Mouse (Mus musculus): ENCODE measurements at regions not wholly inside any gene's neighbourhood (a gene's known extent, or its start where the extent isn't known, plus 50 kb on each side); places are given as distances from the start of the nearest gene placed in this dataset.

DNA sequence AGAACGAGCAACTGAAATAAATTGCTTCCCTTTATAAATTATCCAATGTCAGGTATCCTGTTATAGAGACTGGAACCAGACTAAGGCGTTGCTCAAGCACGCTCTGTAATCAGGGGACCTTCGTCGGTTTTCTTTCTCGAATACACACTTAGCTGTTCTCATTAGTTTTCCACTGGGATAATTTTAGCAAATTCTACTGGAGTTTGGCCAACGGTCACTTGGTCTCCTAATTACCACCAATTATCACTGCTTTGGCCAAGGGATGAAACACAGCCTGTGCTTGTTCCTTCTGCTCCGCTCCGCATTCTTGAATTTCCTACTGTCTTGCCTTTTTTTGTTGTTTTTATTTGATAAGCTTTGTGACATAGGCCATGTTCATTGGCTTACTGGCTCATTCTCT is 191.1 kb upstream of the Topaz1 start:
- intact Hi-C loops (cut with DNase I): no loop called here
- DNase-seq: no peak

- intact Hi-C loops (cut with DNase I): no loop called here
- DNase-seq: no peak
These were observed 181.1 kb upstream of the Topaz1 start for GRCm38 (mm10) chr9:122566060-122566459.

DNA sequence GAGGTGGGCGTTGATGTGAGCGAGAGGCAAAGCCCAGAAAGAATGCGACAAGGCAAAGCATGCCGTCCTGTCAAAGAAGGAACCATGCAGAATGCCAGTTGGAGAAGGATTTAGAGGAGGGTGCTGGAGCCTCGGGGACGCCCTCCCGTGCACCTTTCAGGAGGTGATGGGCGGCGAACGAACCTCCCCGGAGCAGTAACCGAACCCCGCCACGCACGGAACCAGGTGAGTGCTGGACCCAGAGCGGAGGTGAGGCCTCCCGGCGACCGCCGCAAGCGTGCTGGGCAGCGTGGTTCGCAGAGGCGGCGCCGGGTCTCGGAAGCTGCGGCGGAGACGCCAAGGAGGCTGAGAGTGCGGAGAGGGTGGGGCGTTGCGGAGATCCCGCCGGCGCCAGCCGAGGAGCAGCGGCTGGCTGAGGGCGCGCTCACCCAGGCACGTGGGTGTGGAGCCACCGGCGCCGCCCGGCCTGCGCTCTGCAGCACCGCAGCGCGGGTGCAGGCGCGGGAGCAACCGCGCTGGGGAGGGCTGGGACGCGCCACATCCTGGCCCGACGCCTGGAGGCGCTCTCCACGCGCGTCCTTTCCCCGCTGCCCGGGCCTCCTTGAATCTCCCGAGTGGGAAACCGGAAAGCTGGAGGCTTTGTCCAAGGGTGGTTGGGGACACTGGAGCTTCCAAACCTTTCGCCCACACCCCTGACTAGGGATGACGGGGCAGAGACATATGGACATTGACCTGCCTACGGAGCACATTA is 178.3 kb upstream of the Topaz1 start:
- intact Hi-C loops (cut with DNase I): no loop called here
- DNase-seq: no peak

GRCm38 (mm10) chr9:122569511-122570455 is 177.4 kb upstream of the Topaz1 start:
- DNase-seq: no peak
- intact Hi-C loops (cut with DNase I): no loop called here

GRCm38 (mm10) chr9:122571001-122571400 is 176.1 kb upstream of the Topaz1 start:
- DNase-seq: no peak
- intact Hi-C loops (cut with DNase I): no loop called here

- intact Hi-C loops (cut with DNase I): no loop called here
These were observed 175.6 kb upstream of the Topaz1 start for GRCm38 (mm10) chr9:122571402-122572059.

DNA sequence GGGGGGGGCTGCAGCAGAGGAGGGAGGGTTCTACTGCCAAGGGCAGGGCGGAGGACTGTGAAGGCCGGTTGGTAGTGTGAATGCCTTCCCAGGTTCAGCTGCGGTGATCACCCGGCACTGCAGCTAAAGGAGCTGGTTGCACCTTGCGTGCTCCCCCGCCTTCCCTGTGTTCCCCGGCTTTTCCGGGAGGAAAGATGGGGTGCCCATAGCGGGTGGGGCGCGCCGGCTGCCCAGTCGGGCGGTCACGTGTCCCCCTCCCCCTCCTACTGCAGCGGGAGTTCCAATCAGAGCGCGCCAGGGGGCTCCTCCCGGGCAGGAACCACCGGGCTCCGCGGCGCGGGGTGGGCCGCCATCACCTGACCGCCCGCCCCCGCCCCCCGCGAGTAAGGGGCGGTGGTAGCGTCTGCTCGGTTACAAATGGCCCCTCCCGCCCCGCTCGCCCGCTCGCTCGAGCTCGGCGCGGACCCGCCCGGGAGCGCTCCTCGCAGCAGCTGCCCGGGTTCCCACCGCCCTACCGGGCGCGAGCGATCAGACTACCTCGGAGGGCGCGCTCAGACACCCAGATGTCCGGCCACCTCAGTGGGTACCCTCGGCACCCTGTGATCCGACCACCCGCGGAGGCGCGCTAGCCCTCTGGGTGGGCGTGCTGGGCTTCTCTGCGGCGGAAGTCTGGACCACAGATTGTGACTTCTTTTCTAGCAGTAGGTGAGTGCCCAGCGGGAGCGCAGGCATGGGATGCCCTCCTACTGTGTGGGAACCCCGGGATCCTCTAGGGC is 174.9 kb upstream of the Topaz1 start:
- intact Hi-C loops (cut with DNase I): no loop called here
- DNase-seq: peak; percentile 11 to 18

More at GRCm38 (mm10) chr9:122571402-122572059, 175.6 kb upstream of the Topaz1 start:
- no peak for DNase-seq

DNA sequence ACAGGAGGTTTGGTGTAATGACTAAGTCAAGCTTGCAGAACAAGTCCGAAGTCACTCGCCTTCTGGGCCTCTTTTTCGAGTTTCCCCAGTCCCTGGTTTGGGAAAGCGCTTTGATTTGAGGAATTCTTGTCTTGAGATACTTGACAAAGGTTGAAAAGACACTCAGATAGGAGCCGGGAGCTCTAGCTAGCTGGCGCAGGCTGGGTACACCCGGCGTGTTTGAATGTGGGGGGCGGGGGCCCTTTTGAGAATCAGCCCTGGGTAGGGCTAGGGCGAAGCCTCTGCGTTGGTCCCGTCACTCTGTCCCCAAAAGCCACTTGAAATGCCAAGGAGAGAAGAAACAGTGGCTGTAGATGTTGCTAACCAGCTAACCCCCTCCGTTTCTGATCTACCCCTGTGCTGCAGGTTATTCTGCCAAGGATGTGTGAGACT is 174.3 kb upstream of the Topaz1 start:
- DNase-seq: no peak
- intact Hi-C loops (cut with DNase I): no loop called here

- intact Hi-C loops (cut with DNase I): no loop called here
- DNase-seq: no peak
These were observed 161.9 kb upstream of the Topaz1 start for GRCm38 (mm10) chr9:122585228-122585627.

DNA sequence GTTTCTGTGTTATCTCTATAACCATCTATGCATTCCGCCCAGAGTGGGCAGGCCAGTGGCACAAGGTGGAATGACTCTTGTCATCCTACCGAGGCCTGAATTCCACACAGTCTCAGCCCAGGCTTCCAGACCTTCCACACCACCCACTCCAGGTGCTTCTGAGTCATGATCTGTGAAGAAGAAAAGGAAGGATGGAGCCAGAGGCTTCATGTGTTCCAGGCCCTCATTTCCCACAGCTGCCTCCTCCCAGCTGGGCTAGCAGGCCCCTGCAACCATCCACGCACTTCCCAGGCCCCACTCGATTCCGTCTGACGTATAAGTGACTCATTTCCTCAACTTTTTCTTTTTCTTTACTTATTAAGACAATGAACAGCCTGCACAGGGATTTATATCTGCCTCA is 160.7 kb upstream of the Topaz1 start:
- intact Hi-C loops (cut with DNase I): no loop called here

GRCm38 (mm10) chr9:122586986-122587385 is 160.2 kb upstream of the Topaz1 start:
- no peak for DNase-seq
- intact Hi-C loops (cut with DNase I): no loop called here

More for the DNA sequence above, 160.7 kb upstream of the Topaz1 start:
- DNase-seq: no peak

- intact Hi-C loops (cut with DNase I): no loop called here
These were observed 158.9 kb upstream of the Topaz1 start for GRCm38 (mm10) chr9:122588246-122588645.

DNA sequence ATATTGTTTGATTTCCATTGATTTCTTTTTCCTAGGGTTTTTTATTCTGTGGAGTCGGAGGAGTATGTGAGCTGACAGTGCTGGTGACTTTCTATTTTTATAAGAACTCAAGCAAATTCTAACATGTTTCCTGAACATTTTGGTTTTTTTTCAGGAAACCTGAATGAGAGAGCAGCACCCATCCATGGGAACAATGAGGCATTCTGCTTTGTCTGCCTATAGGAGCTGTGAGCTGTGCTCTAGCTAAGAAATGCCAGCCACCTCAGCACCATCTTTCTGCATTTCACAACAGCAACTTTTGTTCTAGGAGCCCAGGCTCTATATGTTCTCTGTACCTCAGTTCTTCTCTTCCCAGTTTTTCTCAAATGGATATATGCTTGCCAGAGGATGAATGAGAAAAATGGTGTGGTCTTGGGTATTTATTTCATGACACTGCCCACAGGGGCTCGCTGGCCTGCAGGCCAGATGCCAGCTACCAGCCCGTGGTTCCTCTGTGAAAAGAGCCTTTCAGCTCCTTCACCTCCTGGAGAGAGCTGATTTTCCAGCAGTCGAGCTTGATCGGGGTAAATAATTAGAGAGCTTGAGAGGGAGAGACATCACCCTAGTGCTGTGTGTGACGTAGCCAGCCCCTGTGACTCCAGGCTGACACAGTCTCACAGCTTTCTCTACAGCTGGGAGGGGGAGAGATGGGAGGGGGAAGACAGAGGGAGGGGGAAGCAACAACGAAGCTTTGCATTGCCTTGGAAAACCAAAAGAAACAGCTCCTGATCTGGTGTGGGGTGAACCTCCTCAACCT is 154.1 kb upstream of the Topaz1 start:
- DNase-seq: no peak
- intact Hi-C loops (cut with DNase I): no loop called here

More at GRCm38 (mm10) chr9:122588246-122588645, 158.9 kb upstream of the Topaz1 start:
- no peak for DNase-seq

- no peak for DNase-seq
- intact Hi-C loops (cut with DNase I): no loop called here
These were observed 151.8 kb upstream of the Topaz1 start for GRCm38 (mm10) chr9:122595120-122595943.

GRCm38 (mm10) chr9:122603106-122603505 is 144.0 kb upstream of the Topaz1 start:
- intact Hi-C loops (cut with DNase I): no loop called here
- no peak for DNase-seq

DNA sequence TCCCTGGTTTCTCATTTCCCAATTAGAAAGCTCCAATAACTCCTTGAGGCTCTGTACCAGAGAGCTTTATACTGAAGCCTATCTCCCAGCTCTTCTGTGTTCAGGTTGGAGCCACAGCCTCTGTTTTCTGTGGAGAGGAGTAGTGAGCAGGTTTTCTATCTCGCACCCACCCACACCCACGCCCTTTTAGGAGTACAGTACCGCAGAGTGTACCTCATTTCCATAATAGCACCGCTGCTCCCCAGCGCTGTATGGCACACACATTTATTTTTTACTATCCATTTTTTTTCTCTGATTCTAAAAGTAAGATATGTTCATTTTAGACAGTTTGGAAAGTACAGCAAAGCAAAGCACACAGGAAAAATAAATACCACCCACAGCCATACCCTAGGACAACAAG is 137.5 kb upstream of the Topaz1 start:
- no peak for DNase-seq
- intact Hi-C loops (cut with DNase I): no loop called here

GRCm38 (mm10) chr9:122610918-122611317 is 136.2 kb upstream of the Topaz1 start:
- intact Hi-C loops (cut with DNase I): no loop called here
- no peak for DNase-seq

DNA sequence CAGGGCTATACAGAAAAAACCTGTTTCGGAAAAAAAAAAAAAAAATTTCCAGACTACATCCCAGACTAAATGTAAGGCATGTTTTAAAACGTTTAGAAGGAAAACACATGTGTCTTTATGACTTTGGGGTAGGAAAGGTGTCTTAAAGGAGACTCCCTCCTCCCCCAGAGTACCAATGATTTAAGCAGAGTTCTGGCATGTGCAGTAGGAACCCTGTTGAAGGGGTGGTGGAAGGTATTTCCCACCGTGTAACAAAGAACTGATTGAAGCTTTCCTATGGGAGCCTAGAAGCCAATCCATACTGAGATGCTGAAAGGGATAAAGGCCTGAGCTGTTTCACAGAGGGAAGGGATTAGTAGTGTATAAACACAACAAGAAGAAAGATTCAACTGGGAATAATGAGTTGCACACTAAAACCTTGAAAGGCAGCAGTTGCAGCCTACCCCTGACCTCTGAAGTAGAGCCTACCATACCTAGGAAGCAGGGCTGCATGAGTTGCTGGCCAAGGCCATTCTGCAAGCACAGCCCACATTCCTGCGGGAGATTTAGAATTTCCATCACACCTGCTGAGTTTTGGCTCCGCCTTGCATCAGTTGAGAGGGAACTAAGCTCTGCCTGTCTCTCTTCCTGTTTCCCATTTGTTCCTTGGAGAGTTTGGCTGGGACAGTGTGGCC is 132.4 kb upstream of the Topaz1 start:
- DNase-seq: no peak
- intact Hi-C loops (cut with DNase I): loop anchor here (1.0 to 2.0 kb wide), 2 partner anchors 73 to 114 kb away; no protein-coding TSS in a partner anchor

Measured in heart, postnatal 36 days (tissue).